Mouse (Mus musculus): ENCODE data around the gene Sav1.

Sav1 gene

GRCm38 (mm10) chr12:69962468-69962867 lies 24.3 kb downstream of the Sav1 start:
- in situ Hi-C loops (cut with MboI, MseI), result no loop called here

DNA sequence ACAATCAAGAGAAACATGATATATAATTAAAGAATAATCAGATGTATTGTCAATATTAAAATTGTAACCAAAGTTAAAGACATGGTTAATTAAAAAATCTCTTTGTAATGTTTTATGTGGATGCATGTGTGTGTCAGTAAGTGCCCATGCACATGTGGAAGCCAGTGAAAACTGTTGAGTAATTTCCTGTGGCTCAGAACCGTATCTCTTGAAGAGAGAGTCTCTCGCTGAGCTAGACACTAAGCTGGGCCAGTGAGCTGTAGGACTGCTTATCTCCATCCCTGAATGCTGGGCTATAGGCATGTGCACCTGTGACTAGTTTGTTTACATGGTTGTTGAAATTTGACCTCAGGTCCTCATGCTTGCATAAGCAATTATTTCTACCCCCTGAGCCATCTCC lies 29.4 kb downstream of the Sav1 start:
- in situ Hi-C loops (cut with MboI, MseI), result no loop called here

DNA sequence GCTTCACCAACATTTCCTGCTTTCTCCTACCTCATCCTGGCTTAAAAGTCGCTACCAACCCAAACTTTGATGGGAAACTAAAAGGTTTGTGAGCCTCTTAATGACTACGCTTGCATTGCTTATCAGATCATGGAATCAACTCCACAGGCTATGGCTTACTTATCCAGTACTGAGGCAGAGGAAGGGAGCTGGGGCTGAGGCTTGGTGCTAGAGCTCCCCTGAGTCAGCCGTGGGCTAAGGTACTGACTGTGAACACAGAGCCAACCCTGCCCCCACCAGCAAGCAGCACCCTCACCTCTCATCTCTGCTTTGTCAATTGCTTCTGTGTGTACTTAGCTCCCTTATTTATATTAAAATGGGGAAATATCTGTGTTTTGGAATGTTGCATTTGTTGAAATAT lies 39.3 kb downstream of the Sav1 start:
- in situ Hi-C loops (cut with MboI, MseI), result no loop called here

GRCm38 (mm10) chr12:69945861-69946260 lies 40.9 kb downstream of the Sav1 start:
- in situ Hi-C loops (cut with MboI, MseI), result no loop called here

DNA sequence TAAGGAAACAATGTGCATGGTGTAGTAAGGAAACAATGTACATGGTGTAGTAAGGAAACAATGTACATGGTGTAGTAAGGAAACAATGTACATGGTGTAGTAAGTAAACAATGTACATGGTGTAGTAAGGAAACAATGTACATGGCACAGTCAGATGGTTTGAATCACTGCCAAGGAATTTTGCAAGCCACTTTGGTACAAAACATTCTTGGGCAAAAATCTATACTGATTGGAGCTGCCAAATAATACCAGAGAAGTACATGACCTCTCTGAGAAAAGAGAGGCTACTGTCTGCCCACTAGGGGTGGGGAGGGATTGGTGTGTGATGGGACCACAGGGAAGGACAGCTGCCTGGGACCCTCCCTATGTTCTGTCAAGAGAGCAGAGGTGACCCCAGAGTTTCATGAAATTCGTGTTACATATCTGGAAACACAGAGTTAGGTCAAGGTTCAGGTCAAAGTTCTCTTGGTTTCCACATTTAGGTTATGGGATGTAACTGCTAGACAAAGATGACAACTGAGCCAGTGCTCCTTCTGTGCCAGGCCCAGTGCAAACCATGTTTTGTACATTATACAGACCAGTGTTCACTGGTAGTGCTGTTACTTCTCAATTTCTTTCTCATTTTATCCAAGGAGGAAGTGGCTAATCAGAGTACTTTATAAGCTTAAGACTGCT lies 45.0 kb downstream of the Sav1 start:
- in situ Hi-C loops (cut with MboI, MseI), result no loop called here

GRCm38 (mm10) chr12:69939291-69939690 lies 47.5 kb downstream of the Sav1 start:
- in situ Hi-C loops (cut with MboI, MseI), result no loop called here

DNA sequence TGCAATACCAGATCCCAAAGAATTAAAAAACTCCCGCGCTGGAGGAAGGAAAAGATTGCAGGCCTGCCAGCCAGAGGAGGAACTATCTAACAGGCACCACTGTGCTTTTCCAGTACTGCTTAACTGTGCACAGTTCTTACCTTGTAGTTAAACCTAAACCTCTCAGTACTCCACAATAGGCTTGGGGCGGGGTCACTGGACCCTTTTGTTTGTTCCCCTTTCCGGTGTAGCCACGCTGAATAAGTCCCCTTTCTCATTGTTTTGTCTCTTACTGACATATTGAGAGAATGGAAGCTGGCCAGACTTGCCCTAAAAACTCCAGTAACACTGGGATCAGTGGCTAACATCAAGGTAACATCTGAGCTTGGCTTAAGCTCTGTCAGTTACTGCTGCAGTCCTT lies 49.1 kb downstream of the Sav1 start:
- in situ Hi-C loops (cut with MboI, MseI), result no loop called here

- in situ Hi-C loops (cut with MboI, MseI), result no loop called here
These were observed 60.1 kb downstream of the Sav1 start for GRCm38 (mm10) chr12:69926716-69927115.

DNA sequence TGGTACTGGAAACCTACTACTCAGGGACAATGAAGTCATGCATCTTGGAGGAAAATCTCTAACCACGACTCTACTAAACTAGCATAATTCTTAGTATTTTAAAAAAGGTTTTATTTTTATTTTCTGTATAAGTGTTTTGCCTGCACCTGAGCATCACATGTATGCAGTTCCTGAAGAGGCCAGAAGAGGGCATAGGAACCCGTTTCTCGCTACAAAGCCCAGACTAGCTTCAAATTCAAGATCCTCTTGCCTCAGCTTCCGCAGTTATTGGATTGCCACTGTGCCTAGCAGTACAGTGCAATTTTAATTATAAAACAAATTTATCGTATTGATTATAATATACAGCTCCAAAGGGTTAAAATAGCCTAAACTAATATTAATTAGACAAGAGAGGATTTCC lies 62.8 kb downstream of the Sav1 start:
- in situ Hi-C loops (cut with MboI, MseI), result no loop called here

DNA sequence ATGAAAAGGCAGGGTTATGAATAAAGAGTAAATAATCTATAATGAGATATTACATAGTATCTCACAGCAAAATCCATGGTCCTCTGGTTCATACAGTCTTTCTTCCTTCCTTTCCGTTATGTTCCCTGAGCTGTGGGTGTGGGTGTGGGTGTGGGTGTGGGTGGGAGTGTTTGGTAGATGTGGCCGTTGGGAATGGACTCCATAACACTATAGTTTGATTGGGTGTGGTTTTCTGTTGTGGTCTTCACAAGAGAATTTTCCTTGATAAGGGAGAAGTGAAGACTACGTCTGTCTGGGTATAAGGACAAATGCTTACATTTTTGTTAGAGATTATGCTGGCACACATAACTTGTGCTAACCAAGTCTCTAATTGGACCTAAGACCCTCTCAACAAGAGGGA lies 63.2 kb downstream of the Sav1 start:
- in situ Hi-C loops (cut with MboI, MseI), result no loop called here

DNA sequence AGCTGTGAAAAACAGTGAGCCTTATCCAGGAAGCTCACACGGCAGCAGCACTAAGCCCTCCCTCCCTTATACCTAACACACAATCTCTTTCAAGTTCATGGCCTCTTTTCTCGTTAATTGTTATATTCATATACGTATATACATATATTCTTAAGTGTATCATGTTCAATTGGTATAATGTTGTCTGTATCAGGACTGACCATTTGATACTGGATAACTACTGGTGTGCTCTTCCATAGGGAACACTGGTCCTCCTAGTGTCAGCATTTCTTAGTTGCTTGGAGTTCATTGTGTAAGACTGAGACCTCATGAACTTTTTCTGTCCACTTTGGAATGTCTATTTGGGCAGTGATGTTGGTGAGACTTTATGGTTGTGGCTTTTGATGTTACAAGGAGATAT lies 63.7 kb downstream of the Sav1 start:
- in situ Hi-C loops (cut with MboI, MseI), result no loop called here

- in situ Hi-C loops (cut with MboI, MseI), result no loop called here
These were observed 64.7 kb downstream of the Sav1 start for GRCm38 (mm10) chr12:69922099-69922498.

- in situ Hi-C loops (cut with MboI, MseI), result no loop called here
These were observed 68.9 kb downstream of the Sav1 start for GRCm38 (mm10) chr12:69917870-69918269.

Data from T-helper 1 cell (primary cell).